Mouse (Mus musculus): ENCODE data around the gene Cab39. TPM values are rescaled to one million over a fixed set of nuclear protein-coding genes. Genes with fewer than 3 reads are reported as not detected.

Cab39 gene
- total RNA-seq (2021) (100 to 1,000 TPM; 113 to 118 TPM), polyA plus RNA-seq (2012; rRNA removed) (36.7 and 59.1 TPM in 2 replicates)
- long read RNA-seq, transcript Cab39-202 (9 exons, 3,805 nt) = major isoform, 67 of 89 reads
- long read RNA-seq, partial matches to known transcripts = 2 of 89 reads
- long read RNA-seq, other reads (novel, unspliced or antisense) = 19 of 89 reads

DNA sequence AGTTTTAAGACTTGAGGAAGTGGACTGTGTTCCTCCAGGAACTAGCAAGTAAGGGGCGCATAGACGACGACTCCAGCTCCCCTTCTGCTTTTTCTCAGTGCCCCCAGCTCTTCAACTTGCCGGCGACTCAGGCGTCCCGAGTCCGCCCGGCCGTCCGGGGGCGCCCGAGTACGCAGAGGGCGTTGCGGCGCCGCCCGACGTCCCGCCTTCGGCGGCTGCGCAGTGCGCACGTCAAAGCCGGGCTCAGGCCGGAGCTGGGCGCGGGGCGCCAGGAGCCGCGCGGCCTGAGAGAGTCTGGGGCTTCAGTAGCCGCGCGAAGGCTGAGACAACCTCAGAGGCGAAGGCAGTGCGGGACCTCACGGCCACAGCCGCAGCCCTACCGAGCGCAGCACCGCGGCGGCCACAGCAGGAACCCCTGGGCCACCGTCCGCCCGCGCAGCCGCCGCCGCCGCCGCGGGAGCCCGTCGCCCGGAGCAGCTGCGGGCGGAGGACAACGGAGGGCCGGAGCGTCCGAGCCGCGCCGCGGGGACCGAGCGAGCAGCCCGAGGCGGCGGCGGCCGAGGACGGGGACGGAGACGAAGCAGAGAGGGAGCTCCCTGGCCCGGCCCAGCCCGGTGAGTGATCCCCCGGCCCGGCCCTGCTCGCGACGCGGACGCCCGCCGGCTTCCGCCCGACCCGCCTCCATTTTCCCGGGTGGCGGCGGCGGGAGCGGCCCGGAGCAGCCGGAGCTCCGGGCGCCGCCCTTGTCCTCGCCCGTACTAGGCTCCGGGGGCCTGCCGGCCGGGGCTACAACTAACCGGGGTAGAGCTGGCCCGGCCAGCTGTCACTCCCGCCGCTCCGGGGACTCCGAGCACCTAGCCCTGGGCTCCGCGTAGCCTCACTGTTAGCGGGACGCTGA, at the start of gene Cab39:
TSS of gene Cab39 (plus strand) at position 234 of the 898 bp plus-strand sequence.
- Histone ChIP-seq H3K79me2 (replicated peaks; ENCODE audit: control insufficient read depth, insufficient read depth, low read length) (peaks cover 6% of the 10 kb centered on the region), H3K27me3 (ENCODE audit: control insufficient read depth, insufficient read depth, low read length) (no peaks in the 10 kb centered on the region), H3K9ac (ENCODE audit: low read depth, low read length) (peak within 1 kb of the TSS; percentile 96), H3K4me1 (ENCODE audit: control insufficient read depth, insufficient read depth, low read length) (peaks cover 4% of the 10 kb centered on the region), H3K4me3 (peak within 1 kb of the TSS; percentile 96), H3K36me3 (ENCODE audit: control insufficient read depth, insufficient read depth, low read length) (peaks cover 20% of the 10 kb centered on the region), H3K27ac (peak within 1 kb of the TSS; percentile 96)
- TF ChIP-seq POLR2A (IDR thresholded peaks at IDR 0.05; ENCODE audit: insufficient read depth, low read depth, low read length) = peak; percentile 62; the same call in 1 of the 2 replicates
- TF ChIP-seq EP300 (IDR thresholded peaks at IDR 0.05; ENCODE audit: insufficient read depth, low read depth, low read length) = no peak
- peak; percentile 96 for TF ChIP-seq CTCF (IDR thresholded peaks at IDR 0.05)
- WGBS = under 1% methylated on average over 112 of the region's 118 CpGs
- intact Hi-C loops (cut with DNase I) = loop anchor here (2.0 to 5.0 kb wide), 3 partner anchors 47 to 213 kb away; no protein-coding TSS in a partner anchor
- peak; percentile 93 to 96 for DNase-seq

GRCm38 (mm10) chr1:85744539-85744938, 48.7 kb upstream of the Cab39 start:
- Histone ChIP-seq H3K9ac (ENCODE audit: low read depth, low read length) (no peak overlapping the region), H3K36me3 (ENCODE audit: control insufficient read depth, insufficient read depth, low read length) (no peaks in the 10 kb centered on the region), H3K4me3 (no peak overlapping the region), H3K27me3 (ENCODE audit: control insufficient read depth, insufficient read depth, low read length) (no peaks in the 10 kb centered on the region), H3K79me2 (replicated peaks; ENCODE audit: control insufficient read depth, insufficient read depth, low read length) (no peaks in the 10 kb centered on the region), H3K4me1 (ENCODE audit: control insufficient read depth, insufficient read depth, low read length) (no peaks in the 10 kb centered on the region), H3K27ac (no peak overlapping the region)
- TF ChIP-seq CTCF (IDR thresholded peaks at IDR 0.05) = no peak
- TF ChIP-seq EP300 (IDR thresholded peaks at IDR 0.05; ENCODE audit: insufficient read depth, low read depth, low read length) = no peak
- no peak for TF ChIP-seq POLR2A (IDR thresholded peaks at IDR 0.05; ENCODE audit: insufficient read depth, low read depth, low read length)
- DNase-seq = no peak
- WGBS = 64% methylated on average over 3 of the region's 3 CpGs
- intact Hi-C loops (cut with DNase I) = no loop called here

DNA sequence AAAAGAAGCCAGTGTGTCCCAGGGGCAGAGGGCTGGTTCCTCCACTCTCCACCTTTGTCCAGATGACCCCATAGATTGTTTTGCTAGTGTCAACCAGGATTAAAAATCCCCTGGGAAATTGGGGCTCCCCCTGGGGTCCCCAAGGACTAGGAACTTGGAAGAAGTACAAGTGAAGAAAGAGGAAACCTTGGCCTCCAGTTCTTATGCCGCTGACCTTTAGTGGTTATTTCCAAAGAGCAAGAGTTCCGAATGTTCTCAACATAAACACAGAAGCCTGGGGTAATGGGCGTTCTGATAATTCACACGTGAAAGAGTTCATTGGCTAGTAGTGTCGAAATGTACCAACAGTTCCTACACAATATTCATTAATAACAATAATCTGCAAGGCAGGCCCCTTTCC, 46.7 kb upstream of the Cab39 start:
- H3K4me1 ChIP-seq (ENCODE audit: control insufficient read depth, insufficient read depth, low read length) = peaks cover 2% of the 10 kb centered on the region
- no peaks in the 10 kb centered on the region for H3K79me2 ChIP-seq (replicated peaks; ENCODE audit: control insufficient read depth, insufficient read depth, low read length)
- TF ChIP-seq EP300 (IDR thresholded peaks at IDR 0.05; ENCODE audit: insufficient read depth, low read depth, low read length) = no peak
- H3K27me3 ChIP-seq (ENCODE audit: control insufficient read depth, insufficient read depth, low read length) = no peaks in the 10 kb centered on the region
- WGBS = 81% methylated on average over 5 of the region's 5 CpGs
- no peak for DNase-seq
- H3K27ac ChIP-seq = no peak overlapping the region
- no peaks in the 10 kb centered on the region for H3K36me3 ChIP-seq (ENCODE audit: control insufficient read depth, insufficient read depth, low read length)
- no peak overlapping the region for H3K9ac ChIP-seq (ENCODE audit: low read depth, low read length)
- intact Hi-C loops (cut with DNase I) = no loop called here
- H3K4me3 ChIP-seq = no peak overlapping the region

- H3K27ac ChIP-seq = no peak overlapping the region
- H3K36me3 ChIP-seq (ENCODE audit: control insufficient read depth, insufficient read depth, low read length) = no peaks in the 10 kb centered on the region
- WGBS = 89% methylated on average over 2 of the region's 2 CpGs
- no peaks in the 10 kb centered on the region for H3K79me2 ChIP-seq (replicated peaks; ENCODE audit: control insufficient read depth, insufficient read depth, low read length)
- no peak overlapping the region for H3K9ac ChIP-seq (ENCODE audit: low read depth, low read length)
- intact Hi-C loops (cut with DNase I) = no loop called here
- H3K4me1 ChIP-seq (ENCODE audit: control insufficient read depth, insufficient read depth, low read length) = peaks cover 5% of the 10 kb centered on the region
- H3K4me3 ChIP-seq = no peak overlapping the region
- TF ChIP-seq EP300 (IDR thresholded peaks at IDR 0.05; ENCODE audit: insufficient read depth, low read depth, low read length) (no peak), CTCF (IDR thresholded peaks at IDR 0.05) (no peak), POLR2A (IDR thresholded peaks at IDR 0.05; ENCODE audit: insufficient read depth, low read depth, low read length) (no peak)
- H3K27me3 ChIP-seq (ENCODE audit: control insufficient read depth, insufficient read depth, low read length) = no peaks in the 10 kb centered on the region
- DNase-seq = no peak
These were observed 43.4 kb upstream of the Cab39 start for GRCm38 (mm10) chr1:85749829-85750228.

DNA sequence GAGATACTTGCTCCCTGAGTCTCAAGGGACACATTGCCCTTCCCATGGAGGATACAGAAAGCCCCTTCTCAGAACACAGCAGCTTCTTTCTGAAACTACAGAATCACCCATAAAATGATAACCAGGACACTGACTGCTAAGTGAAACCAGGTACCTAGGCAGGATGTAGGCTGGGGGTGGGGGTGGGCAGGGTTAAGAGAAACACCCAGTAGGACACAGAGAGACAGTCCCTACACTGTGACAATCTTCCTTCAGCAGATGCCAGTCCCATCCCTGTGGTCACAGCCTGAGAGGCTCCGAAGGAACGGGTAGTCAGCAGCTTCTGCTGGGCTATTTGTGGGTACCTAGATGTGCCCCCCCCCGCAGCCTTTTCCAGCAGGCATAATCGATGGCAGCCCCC, 42.6 kb upstream of the Cab39 start:
- intact Hi-C loops (cut with DNase I) = no loop called here
- WGBS = 76% methylated on average over 4 of the region's 4 CpGs
- no peak overlapping the region for H3K27ac ChIP-seq

GRCm38 (mm10) chr1:85751494-85751893, 41.7 kb upstream of the Cab39 start:
- 18% methylated on average over 6 of the region's 6 CpGs for whole genome bisulfite sequencing
- no peak overlapping the region for H3K4me3 ChIP-seq
- peak in 1 of 2 experiments; percentile 63 for DNase-seq
- H3K79me2 ChIP-seq (replicated peaks; ENCODE audit: control insufficient read depth, insufficient read depth, low read length) = no peaks in the 10 kb centered on the region
- H3K27me3 ChIP-seq (ENCODE audit: control insufficient read depth, insufficient read depth, low read length) = no peaks in the 10 kb centered on the region
- no peaks in the 10 kb centered on the region for H3K36me3 ChIP-seq (ENCODE audit: control insufficient read depth, insufficient read depth, low read length)
- intact Hi-C loops (cut with DNase I) = no loop called here
- H3K9ac ChIP-seq (ENCODE audit: low read depth, low read length) = no peak overlapping the region
- TF ChIP-seq CTCF (IDR thresholded peaks at IDR 0.05) (no peak), POLR2A (IDR thresholded peaks at IDR 0.05; ENCODE audit: insufficient read depth, low read depth, low read length) (peak; percentile 42; the same call in 1 of the 2 replicates), EP300 (IDR thresholded peaks at IDR 0.05; ENCODE audit: insufficient read depth, low read depth, low read length) (0 out of 2 replicates have a peak, but pooled peaks have one; percentile 51)
- H3K27ac ChIP-seq = no peak overlapping the region
- peaks cover 5% of the 10 kb centered on the region for H3K4me1 ChIP-seq (ENCODE audit: control insufficient read depth, insufficient read depth, low read length)

More for the DNA sequence above, 42.6 kb upstream of the Cab39 start:
- H3K9ac ChIP-seq (ENCODE audit: low read depth, low read length) = no peak overlapping the region
- H3K79me2 ChIP-seq (replicated peaks; ENCODE audit: control insufficient read depth, insufficient read depth, low read length) = no peaks in the 10 kb centered on the region
- TF ChIP-seq EP300 (IDR thresholded peaks at IDR 0.05; ENCODE audit: insufficient read depth, low read depth, low read length) (no peak), CTCF (IDR thresholded peaks at IDR 0.05) (no peak), POLR2A (IDR thresholded peaks at IDR 0.05; ENCODE audit: insufficient read depth, low read depth, low read length) (no peak)
- no peaks in the 10 kb centered on the region for H3K27me3 ChIP-seq (ENCODE audit: control insufficient read depth, insufficient read depth, low read length)
- H3K36me3 ChIP-seq (ENCODE audit: control insufficient read depth, insufficient read depth, low read length) = no peaks in the 10 kb centered on the region
- peaks cover 5% of the 10 kb centered on the region for H3K4me1 ChIP-seq (ENCODE audit: control insufficient read depth, insufficient read depth, low read length)
- no peak overlapping the region for H3K4me3 ChIP-seq
- DNase-seq = no peak

All from heart, adult 2 months (tissue).